Mouse (Mus musculus): Measurements from ENCODE around the gene Rps16. TPM values are rescaled to one million over a fixed set of nuclear protein-coding genes. Genes with fewer than 3 reads are reported as not detected.
A peak's percentile ranks its signal among the peaks of the same experiment; 100 is the strongest.

The Rps16 gene
- polyA plus RNA-seq, 1 experiment from 2014 or later = 653 TPM

DNA sequence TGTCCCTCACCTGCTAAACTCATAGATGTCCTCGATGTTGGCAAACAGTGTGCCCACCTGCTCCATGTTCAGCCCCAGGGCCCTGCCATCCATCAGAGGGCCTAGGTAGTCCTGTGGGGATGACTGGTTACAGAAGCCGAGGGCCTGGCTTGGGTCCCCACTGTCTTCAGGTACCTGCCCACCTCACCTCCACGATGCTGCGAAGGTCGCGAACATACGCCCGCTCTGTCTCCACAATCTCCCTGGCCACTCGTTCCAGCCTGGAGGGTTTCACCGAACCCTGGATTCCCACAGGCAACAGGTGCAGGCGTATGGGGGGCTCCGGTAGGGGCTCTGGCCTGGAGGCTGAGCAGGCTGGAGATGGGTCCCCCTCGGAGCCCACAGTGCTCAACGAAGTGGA lies 19.6 kb downstream of the Rps16 start:
- no peak overlapping the region for H3K27ac ChIP-seq (ENCODE audit: low read depth)
- DNase-seq (no peak), ATAC-seq (no peak)
- H3K4me3 ChIP-seq (ENCODE audit: low read depth, low read length) = no peak overlapping the region
- H3K4me1 ChIP-seq (ENCODE audit: insufficient read depth) = peaks cover 30% of the 10 kb centered on the region
- H3K36me3 ChIP-seq (replicated peaks; ENCODE audit: insufficient read depth, low read length) = peaks cover 3% of the 10 kb centered on the region; the same call in 1 of the 2 replicates
- TF ChIP-seq CTCF (IDR thresholded peaks at IDR 0.05; ENCODE audit: low read depth) (no peak), EP300 (IDR thresholded peaks at IDR 0.05; ENCODE audit: low read depth) (no peak)
- no peaks in the 10 kb centered on the region for H3K9me3 ChIP-seq (ENCODE audit: low read length)
- H3K4me2 ChIP-seq (ENCODE audit: low read depth, low read length) = no peak overlapping the region
- WGBS (ENCODE audit: insufficient replicate concordance) = 85% methylated on average over 14 of the region's 14 CpGs
- no peaks in the 10 kb centered on the region for H3K27me3 ChIP-seq (ENCODE audit: insufficient read depth, low read length)
- no peak overlapping the region for H3K9ac ChIP-seq (replicated peaks)

DNA sequence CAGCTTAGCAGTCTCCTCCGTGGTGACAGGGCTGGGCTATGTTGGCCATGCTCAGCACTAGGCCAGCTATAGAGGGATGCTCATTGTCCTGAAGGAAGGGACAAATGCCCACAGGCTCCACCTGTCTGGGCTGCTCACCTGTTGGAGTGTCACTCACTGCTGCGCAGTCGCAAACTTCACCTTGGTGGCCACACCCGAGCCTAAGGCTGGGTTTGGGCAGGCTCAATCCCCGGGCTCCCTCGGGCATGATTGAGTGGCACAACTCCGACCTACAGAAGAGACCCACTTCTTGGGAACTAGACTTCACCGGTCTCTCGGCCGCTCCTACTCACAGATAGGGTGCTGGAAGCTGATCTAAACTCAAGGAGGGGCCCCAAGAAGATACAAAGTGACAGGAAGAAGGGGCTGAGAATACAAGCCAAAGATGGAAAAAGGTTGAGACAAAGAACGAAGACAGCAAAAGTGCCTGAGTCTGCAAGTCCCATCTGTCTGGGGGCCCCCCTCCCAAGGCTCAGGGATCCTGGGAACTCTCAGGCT lies 20.6 kb downstream of the Rps16 start:
- H3K9me3 ChIP-seq (ENCODE audit: low read length) = no peaks in the 10 kb centered on the region
- TF ChIP-seq CTCF (IDR thresholded peaks at IDR 0.05; ENCODE audit: low read depth) (no peak), EP300 (IDR thresholded peaks at IDR 0.05; ENCODE audit: low read depth) (no peak)
- 13% methylated on average over 11 of the region's 11 CpGs for WGBS (ENCODE audit: insufficient replicate concordance)
- peak overlapping the region; percentile 82 for H3K4me3 ChIP-seq (ENCODE audit: low read depth, low read length)
- H3K27ac ChIP-seq (ENCODE audit: low read depth) = 0 out of 2 replicates have a peak overlapping the region, but pooled peaks have one; percentile 94
- peak overlapping the region; percentile 82 for H3K9ac ChIP-seq (replicated peaks)
- peak overlapping the region; percentile 96 for H3K4me2 ChIP-seq (ENCODE audit: low read depth, low read length)
- H3K27me3 ChIP-seq (ENCODE audit: insufficient read depth, low read length) = no peaks in the 10 kb centered on the region
- ATAC-seq (no peak), DNase-seq (no peak)
- H3K36me3 ChIP-seq (replicated peaks; ENCODE audit: insufficient read depth, low read length) = 0 out of 2 replicates have a peak, but pooled peaks cover 3% of the 10 kb centered on the region
- peaks cover 37% of the 10 kb centered on the region for H3K4me1 ChIP-seq (ENCODE audit: insufficient read depth)

DNA sequence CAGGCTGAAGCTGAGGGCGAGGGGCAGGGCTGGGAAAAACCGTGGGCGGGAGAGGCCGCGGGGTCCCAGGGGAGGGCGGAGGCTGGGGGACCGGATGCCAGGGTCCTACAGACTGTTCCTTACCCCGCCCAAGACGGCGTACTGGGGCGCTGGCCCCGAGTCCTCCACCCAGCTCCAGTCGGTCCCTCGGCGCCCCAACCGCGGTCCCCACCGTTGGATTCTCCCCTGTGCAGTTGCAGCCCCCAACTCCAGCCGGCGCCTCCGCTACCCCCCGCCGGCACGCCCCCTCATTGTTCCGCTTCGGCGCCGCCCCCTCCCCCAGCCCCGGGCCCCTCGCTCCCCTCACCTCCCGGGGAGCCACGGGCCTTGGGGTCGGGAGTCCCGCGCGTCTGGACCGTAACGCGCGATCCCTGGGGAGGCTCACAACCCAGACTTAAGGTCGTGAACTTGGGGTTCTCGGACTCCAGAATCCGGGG lies 21.1 kb downstream of the Rps16 start:
- Histone ChIP-seq H3K4me3 (ENCODE audit: low read depth, low read length) (peak overlapping the region; percentile 82), H3K4me1 (ENCODE audit: insufficient read depth) (peaks cover 43% of the 10 kb centered on the region), H3K36me3 (replicated peaks; ENCODE audit: insufficient read depth, low read length) (0 out of 2 replicates have a peak, but pooled peaks cover 3% of the 10 kb centered on the region), H3K4me2 (ENCODE audit: low read depth, low read length) (peak overlapping the region; percentile 96), H3K27me3 (ENCODE audit: insufficient read depth, low read length) (no peaks in the 10 kb centered on the region), H3K9me3 (ENCODE audit: low read length) (no peaks in the 10 kb centered on the region), H3K27ac (ENCODE audit: low read depth) (peak overlapping the region; percentile 94), H3K9ac (replicated peaks) (peak overlapping the region; percentile 82)
- peak; percentile 55 for DNase-seq
- no peak for ATAC-seq
- TF ChIP-seq EP300 (IDR thresholded peaks at IDR 0.05; ENCODE audit: low read depth) (no peak), CTCF (IDR thresholded peaks at IDR 0.05; ENCODE audit: low read depth) (no peak)
- 2% methylated on average over 39 of the region's 43 CpGs for WGBS (ENCODE audit: insufficient replicate concordance)

DNA sequence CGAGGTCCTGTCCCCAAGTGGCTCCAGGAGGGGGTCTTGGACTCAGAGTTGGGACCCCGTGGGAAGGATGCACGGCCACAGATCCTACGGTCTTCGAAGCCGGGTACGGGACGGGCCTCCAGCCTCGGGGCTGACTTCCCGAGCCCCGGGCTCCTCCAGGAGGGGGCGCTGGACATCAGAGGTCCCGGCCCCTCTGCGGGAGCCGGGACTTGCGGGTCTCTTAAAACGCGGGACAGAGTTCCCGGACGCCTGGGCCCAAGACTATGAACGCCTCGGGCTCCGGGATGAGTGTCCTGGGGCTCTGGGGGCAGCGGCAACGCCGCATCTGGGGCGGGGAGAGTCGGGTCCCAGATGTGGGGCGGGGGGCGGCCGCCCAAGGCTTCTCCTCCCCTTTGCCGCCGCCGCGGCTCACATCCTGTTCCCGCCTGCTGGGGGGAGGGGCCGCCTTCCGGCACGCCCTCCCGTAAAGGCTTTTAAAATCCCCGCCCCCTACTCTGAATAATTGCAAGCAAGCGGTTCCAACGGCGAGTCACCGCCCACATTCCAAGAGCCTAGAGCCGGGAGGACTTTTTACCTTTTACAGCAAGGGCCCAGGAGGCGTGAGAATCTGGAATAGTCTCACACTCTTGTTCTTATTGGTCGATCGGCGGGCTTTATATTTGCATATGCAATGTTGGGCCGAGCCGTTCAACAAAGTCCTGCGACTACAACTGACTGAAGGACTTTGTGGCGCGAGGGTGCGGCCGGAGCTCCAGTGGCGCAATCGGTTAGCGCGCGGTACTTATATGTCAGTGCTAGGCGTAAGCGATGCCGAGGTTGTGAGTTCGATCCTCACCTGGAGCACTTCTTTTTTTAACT lies 22.0 kb downstream of the Rps16 start, which contains the start of gene Plekhg2:
Gene Plekhg2 (minus strand): TSS at position 349 of the 858 bp plus-strand sequence.
- Histone ChIP-seq H3K9ac (replicated peaks) (peak within 1 kb of the TSS; percentile 82), H3K9me3 (ENCODE audit: low read length) (no peaks in the 10 kb centered on the region), H3K27ac (ENCODE audit: low read depth) (peak within 1 kb of the TSS; percentile 94), H3K36me3 (replicated peaks; ENCODE audit: insufficient read depth, low read length) (peaks cover 7% of the 10 kb centered on the region; the same call in 1 of the 2 replicates), H3K4me2 (ENCODE audit: low read depth, low read length) (peak within 1 kb of the TSS; percentile 96), H3K4me3 (ENCODE audit: low read depth, low read length) (peak within 1 kb of the TSS; percentile 82), H3K27me3 (ENCODE audit: insufficient read depth, low read length) (no peaks in the 10 kb centered on the region), H3K4me1 (ENCODE audit: insufficient read depth) (peaks cover 43% of the 10 kb centered on the region)
- DNase-seq (peak; percentile 97), ATAC-seq (peak; percentile 82)
- TF ChIP-seq EP300 (IDR thresholded peaks at IDR 0.05; ENCODE audit: low read depth) (peak; percentile 9; the same call in 1 of the 2 replicates), CTCF (IDR thresholded peaks at IDR 0.05; ENCODE audit: low read depth) (peak; percentile 73)
- WGBS (ENCODE audit: insufficient replicate concordance) = under 1% methylated on average over 63 of the region's 66 CpGs

DNA sequence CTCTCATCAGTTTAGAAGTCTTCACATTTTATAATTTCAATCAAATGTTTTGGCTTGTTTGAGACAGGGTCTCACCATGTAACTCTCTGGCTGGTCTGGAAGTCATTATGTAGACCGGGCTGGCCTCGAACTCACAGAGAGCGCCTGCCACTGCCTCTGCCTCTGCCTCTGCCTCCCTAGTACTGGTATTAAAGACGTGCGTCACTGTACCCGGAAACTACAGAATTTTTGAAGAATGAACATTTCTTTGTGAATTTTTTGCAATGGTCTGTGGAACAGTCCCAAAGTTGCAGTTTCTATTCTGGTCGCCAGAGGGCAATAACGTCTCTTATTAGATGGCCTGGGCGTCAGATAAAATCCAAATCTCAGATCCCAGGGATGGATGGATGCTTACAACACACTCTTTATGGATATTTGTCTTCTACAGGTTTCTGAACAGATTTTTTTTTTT lies 22.7 kb downstream of the Rps16 start:
- Histone ChIP-seq H3K9ac (replicated peaks) (0 out of 2 replicates have a peak overlapping the region, but pooled peaks have one; percentile 5), H3K27ac (ENCODE audit: low read depth) (peak overlapping the region; percentile 94), H3K4me1 (ENCODE audit: insufficient read depth) (peaks cover 47% of the 10 kb centered on the region), H3K4me2 (ENCODE audit: low read depth, low read length) (peak overlapping the region; percentile 96), H3K9me3 (ENCODE audit: low read length) (no peaks in the 10 kb centered on the region), H3K27me3 (ENCODE audit: insufficient read depth, low read length) (no peaks in the 10 kb centered on the region), H3K4me3 (ENCODE audit: low read depth, low read length) (peak overlapping the region; percentile 82), H3K36me3 (replicated peaks; ENCODE audit: insufficient read depth, low read length) (peaks cover 13% of the 10 kb centered on the region)
- 1% methylated on average over 9 of the region's 9 CpGs for WGBS (ENCODE audit: insufficient replicate concordance)
- ATAC-seq = peak; percentile 3
- DNase-seq = peak; percentile 84
- peak; percentile 83 for TF ChIP-seq CTCF (IDR thresholded peaks at IDR 0.05; ENCODE audit: low read depth)
- TF ChIP-seq EP300 (IDR thresholded peaks at IDR 0.05; ENCODE audit: low read depth) = no peak

Data from liver, postnatal 0 days (tissue).